Mouse (Mus musculus) frontal cortex, postnatal 10 days (tissue): ENCODE data around the gene Cops4.
A peak's percentile ranks its signal among the peaks of the same experiment; 100 is the strongest.

Experiments
- DNase-seq, 2 experiments: peaks; one replicate each; pipeline ENCODE4 v3.0.0; 2022; ENCODE audit warnings: low spot score in 2 of 2, mixed read lengths in 1 of 2

Cops4 gene

DNA sequence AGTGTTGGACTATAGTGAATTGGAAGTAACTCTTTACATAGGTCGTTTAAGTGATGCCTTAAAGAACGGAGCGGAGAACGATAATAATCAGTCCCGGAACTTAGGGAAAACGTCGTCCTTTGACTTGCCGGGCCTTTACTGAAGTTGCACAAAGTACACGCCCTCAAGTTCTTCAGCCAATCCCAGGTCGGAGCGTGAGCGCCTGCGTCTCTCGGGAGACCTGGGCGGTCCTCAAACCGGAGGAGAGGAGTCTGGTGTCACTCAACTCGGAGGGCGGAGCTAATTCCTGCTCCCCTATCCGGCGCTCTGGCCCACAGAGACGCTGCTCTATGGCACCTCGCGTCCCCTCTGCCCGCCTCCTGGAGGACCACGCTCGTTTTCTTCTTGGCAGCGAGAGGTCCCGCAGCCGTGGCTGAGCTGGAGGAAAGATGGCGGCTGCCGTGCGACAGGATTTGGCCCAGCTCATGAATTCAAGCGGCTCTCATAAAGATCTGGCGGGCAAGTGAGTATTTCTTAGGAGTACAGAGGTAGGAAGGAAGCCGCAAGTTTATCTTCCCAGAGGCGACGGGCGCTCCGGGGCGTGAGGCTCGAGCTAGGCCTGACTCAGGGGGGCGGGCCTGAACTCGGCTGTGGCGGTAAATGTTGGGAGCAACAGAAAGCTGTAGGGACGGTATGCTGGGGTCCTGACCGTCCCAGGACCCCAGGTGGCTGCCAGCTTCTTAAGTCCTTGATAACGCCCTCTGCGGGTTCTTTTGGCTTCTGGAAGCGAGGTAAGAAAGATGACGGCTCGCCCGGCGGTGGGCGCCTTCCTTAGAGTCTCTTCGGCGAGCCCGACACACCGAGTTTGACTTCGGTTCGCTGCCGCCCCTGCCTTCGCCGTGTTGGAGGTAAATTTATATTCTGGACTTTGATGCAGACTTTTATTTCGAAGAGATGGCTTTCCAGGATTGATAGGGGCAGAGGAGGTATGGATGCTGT, at the start of gene Cops4:
Gene Cops4 (plus strand): TSS at position 261 of the 978 bp plus-strand sequence.
- DNase-seq, result peak; percentile 96 to 97

- DNase-seq, result no peak
Observed at GRCm38 (mm10) chr5:100476328-100476727, 41.8 kb upstream of the Cops4 start.

- DNase-seq, result no peak
Observed at GRCm38 (mm10) chr5:100477604-100478003, 40.5 kb upstream of the Cops4 start.

GRCm38 (mm10) chr5:100483569-100483968, 34.5 kb upstream of the Cops4 start:
- no peak for DNase-seq

GRCm38 (mm10) chr5:100487120-100487519, 31.0 kb upstream of the Cops4 start:
- DNase-seq, result no peak

DNA sequence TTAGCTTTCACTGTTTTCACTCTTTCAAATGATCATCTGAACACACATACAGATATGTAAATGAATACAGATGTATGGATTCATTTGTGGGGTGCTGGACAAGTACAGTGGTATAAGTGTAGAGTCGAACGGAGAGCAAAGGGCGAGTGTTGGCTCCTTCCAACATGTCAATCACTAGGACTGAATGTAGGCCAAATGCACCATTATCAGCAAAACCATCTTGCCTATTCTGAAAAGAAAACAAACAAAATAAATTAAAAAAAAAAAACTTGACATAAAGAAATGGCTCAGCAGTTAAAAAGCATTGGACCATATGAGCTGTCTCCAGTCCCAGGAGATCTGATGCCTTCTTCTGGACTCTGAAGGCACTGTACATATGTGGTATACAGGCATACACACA, 29.9 kb upstream of the Cops4 start:
- DNase-seq, result no peak

GRCm38 (mm10) chr5:100489340-100489739, 28.8 kb upstream of the Cops4 start:
- no peak for DNase-seq

GRCm38 (mm10) chr5:100491704-100492103, 26.4 kb upstream of the Cops4 start:
- no peak for DNase-seq

DNA sequence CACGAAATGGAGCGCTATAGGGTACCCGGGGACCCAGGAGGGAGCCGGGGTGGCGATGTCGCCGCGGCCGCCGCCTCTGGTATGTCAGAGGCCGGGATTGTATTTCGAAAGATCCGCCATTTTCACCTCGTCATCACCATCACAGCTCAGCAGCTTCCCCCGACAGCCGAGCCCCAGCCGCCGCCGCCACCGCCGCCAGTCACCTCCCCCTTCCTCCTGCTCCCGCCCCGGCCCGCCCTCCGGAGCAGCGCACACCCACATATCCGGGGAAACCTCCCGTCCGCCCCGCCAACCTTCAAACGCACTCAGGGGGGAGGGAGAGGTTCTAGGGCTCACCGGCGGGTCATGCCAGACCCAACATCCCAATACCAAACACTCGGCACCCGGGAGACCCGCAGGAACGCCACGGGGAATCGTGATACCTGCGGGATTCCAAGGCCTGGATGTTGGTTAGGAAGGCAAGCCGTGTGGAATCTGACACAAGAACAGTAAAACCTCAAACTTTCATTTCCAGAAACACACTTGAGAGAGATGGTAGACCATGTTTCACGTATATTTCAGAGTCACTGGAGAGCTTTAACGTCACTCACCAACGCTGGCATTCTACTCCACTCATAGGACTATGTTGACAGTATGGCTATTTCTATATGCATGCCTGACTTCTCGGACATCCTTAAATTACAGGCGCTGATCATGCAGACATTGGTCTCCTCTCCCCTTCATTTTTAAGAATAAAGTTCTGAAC, 19.5 kb upstream of the Cops4 start:
- DNase-seq, result peak; percentile 53 to 73

DNA sequence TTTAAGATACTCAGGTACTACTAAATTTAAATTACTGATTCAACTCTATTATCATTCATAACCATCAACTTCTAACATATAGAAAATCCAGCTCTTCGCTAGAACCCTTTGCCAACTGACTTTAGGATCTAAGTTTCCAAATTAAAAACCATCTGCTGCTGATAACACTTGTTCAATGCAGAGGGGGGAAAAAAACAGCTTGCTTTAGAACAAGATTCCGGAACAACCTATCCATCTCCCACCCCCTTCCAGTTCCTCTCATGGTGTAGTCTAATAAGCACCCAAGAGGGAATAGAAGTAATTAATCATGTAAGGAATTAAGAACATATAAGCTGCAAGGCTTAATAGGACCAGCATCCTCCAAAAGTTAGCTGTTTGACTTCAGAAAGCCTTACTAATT, 18.9 kb upstream of the Cops4 start:
- DNase-seq, result no peak

DNA sequence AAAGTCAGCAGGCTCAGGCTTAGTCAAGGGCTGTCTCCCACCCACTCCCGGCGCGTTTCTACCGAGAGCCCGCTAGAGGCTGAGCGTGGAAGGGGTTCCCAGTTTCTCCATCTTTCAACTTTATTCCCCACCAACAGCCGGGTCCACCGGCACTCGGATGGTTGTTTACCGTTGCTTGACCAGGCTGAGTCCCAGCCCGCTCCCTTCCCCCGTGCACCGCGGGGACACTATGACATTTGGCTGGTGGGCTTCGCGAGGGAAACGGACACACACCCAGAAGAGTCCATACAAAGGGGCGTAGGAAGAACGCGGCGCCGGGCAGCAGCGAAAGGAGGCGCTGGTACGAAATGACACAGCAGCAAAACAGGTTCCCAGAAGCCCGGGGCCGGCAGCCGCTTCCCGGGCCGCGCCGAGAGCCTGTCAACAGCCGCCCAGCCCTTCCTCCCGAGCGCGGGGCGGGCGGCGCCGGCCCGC, 18.2 kb upstream of the Cops4 start:
- peak; percentile 36 to 54 for DNase-seq

GRCm38 (mm10) chr5:100500458-100500961, 17.6 kb upstream of the Cops4 start, which contains the start of gene Lin54:
Gene Lin54, minus strand, starts transcription at chr5:100500639.
- DNase-seq, result peak; percentile 88

- no peak for DNase-seq
Observed at GRCm38 (mm10) chr5:100501267-100501666, 16.8 kb upstream of the Cops4 start.

GRCm38 (mm10) chr5:100509247-100509646, 8.9 kb upstream of the Cops4 start:
- DNase-seq, result no peak

GRCm38 (mm10) chr5:100512576-100512975, 5.5 kb upstream of the Cops4 start:
- DNase-seq, result no peak

DNA sequence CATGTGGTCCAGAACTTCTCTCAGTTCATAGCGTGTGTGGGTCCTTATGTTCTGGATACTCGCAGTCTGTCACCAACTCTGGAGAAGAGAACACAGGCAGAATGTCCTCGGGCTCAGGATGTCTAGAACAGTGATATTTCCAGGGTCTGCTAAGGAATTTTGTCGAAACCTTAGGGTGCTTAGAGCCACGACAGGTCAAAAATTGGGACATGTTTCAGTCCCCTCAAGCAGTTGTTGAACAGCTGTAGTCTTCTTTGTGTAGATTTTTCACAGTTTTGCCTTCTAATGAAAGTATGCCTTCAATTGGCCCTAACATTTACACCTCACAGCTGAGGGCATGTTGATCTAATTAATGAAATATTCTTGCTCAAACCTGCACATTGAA, 910 bp downstream of the Cops4 start:
- no peak for DNase-seq

- DNase-seq, result no peak
Observed at GRCm38 (mm10) chr5:100520223-100520622, 2.1 kb downstream of the Cops4 start.

DNA sequence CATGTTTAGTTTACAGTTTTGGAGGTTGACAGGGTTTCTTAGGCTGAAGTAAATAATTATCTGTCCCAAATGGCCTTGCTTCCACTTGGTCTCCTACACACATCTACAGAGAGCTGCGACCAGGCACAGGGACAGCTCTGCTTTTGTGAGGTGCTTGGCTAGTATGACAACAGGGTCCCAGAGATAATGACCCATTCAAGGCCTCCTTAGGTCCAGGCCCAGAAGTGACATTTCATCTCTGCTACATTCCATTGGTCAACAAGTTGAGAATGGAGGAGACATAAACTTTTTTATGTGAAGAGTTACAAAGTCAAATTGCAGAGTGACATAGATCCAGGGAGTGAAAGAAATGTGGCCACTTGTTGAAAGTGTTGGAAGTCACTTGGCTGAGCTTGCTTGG, 5.2 kb downstream of the Cops4 start:
- DNase-seq, result no peak

- no peak for DNase-seq
Observed at GRCm38 (mm10) chr5:100524921-100525320, 6.8 kb downstream of the Cops4 start.

DNA sequence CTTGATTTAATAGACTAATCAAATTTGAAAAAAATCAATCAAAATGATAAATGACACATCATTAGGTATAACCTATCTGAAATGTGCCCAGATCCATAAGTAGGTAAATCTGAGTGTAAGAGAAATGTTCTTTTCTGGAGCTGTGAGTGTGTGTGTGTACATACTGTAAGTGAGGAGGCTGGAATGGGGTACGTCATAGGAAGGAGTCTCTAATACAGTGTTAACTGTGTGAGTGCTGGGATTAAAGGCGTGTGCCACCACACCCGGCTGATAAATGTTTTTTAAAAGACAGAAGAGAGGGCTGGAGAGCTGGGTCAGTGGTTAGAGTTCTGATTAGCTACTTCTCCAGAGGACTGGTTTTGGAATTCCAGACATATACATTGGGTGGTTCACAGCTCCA, 7.5 kb downstream of the Cops4 start:
- DNase-seq, result no peak

DNA sequence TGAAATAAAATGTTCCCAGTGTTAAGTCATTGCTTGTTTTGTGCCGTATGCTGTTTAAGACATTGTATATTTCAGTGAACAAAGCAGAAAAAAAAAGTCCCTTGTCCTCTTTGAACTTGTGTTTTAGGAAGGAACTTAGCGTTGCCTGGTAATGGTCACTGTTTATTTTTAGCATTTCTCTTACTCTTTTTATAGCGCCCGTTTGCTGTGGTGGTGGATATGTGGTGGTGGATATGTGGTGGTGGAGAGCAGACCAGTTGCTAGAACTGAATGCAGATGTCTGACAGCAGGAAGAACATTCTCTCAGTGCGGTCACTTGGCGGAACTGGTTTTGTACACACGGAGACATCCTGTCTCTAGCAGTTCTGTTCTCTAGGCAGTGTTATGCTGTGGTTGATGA, 8.1 kb downstream of the Cops4 start:
- DNase-seq, result peak; percentile 16 to 42

DNA sequence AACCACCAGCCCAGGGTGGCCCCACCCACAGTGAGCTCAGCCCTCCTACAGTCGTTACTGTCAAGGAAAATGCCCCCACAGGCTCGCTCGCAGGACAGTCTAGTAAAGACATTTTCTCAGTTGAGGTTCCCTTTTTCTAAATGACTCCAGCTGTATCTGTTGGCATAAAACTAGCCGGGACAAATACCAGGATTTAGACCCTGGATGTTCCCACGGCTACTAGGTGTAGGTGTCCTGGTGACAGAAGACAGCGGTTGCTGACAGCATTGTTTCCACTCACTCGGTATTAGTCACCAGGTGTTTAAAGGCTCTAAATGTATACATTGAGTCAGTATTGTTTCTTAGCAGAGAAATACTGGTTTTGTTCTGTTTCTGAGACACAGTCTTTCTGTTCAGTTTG, 17.7 kb downstream of the Cops4 start:
- no peak for DNase-seq
